Mouse (Mus musculus): ENCODE results near the gene Rsph1.

- TF ChIP-seq CTCF (conservative IDR thresholded peaks at IDR 0.05 in 1 of 2, IDR thresholded peaks at IDR 0.05 in 1 of 2; ENCODE audit: low read depth in 2 of 2, low read length in 2 of 2) (no peak), POLR2A (IDR thresholded peaks at IDR 0.05; ENCODE audit: low read depth, low read length) (no peak), EP300 (IDR thresholded peaks at IDR 0.05; ENCODE audit: low read length) (peak; percentile 70), ZMIZ1 (IDR thresholded peaks at IDR 0.05; ENCODE audit: low read depth, low read length) (no peak), E2F4 (IDR thresholded peaks at IDR 0.05; ENCODE audit: insufficient replicate concordance, low read depth, low read length) (no peak), IRF4 (IDR thresholded peaks at IDR 0.05; ENCODE audit: low read depth, low read length) (peak; percentile 80), NELFE (IDR thresholded peaks at IDR 0.05; ENCODE audit: low read depth, low read length) (no peak), POLR2AphosphoS2 (IDR thresholded peaks at IDR 0.05; ENCODE audit: low read depth, low read length) (no peak), TCF12 (IDR thresholded peaks at IDR 0.05; ENCODE audit: low read depth, low read length) (no peak)
Observed at GRCm38 (mm10) chr17:31285867-31286266, 8.7 kb upstream of the Rsph1 start.
